Mouse (Mus musculus) ES-Bruce4 (cell line): ENCODE measurements around the gene Cutal. TPM values are rescaled to one million over a fixed set of nuclear protein-coding genes. Genes with fewer than 3 reads are reported as not detected.

Experiments
- H3K27ac ChIP-seq: 2 replicates; pipeline ENCODE4 v1.5.1; 2012; ENCODE audit warnings: low read length, inconsistent platforms; ENCODE audit not compliant: insufficient read depth
- H3K27me3 ChIP-seq: 2 replicates; pipeline ENCODE4 v1.6.1; 2012; ENCODE audit warnings: mild to moderate bottlenecking, low read length, inconsistent platforms; ENCODE audit not compliant: control insufficient read depth, poor library complexity, insufficient read depth, severe bottlenecking
- H3K36me3 ChIP-seq: 2 replicates; pipeline ENCODE4 v1.6.1; 2012; ENCODE audit warnings: inconsistent platforms, mild to moderate bottlenecking, low read length, moderate library complexity; ENCODE audit not compliant: control insufficient read depth, poor library complexity, insufficient read depth, severe bottlenecking
- H3K4me1 ChIP-seq: one replicate; pipeline ENCODE4 v1.8.1; 2011; ENCODE audit warnings: low read length; ENCODE audit not compliant: control insufficient read depth, insufficient read depth
- H3K4me3 ChIP-seq: 2 replicates; pipeline ENCODE4 v1.5.1; 2011; ENCODE audit warnings: low read depth, mild to moderate bottlenecking, low read length
- H3K9ac ChIP-seq: 2 replicates; pipeline ENCODE4 v1.6.1; 2012; ENCODE audit warnings: low read depth, mild to moderate bottlenecking, inconsistent platforms; ENCODE audit not compliant: poor library complexity, severe bottlenecking
- H3K9me3 ChIP-seq: replicated peaks from 2 replicates; pipeline ENCODE4 v1.6.1; 2012; ENCODE audit warnings: mild to moderate bottlenecking, low read length, inconsistent platforms; ENCODE audit not compliant: control insufficient read depth, poor library complexity, insufficient read depth, severe bottlenecking
- CTCF ChIP-seq: IDR thresholded peaks from one replicate; pipeline ENCODE4 v1.8.1; 2011; ENCODE audit warnings: low read depth, low read length
- EP300 ChIP-seq: IDR thresholded peaks from 2 replicates; pipeline ENCODE4 v1.6.1; 2011; ENCODE audit warnings: low read depth, low read length; ENCODE audit not compliant: insufficient read depth
- POLR2A ChIP-seq: IDR thresholded peaks from one replicate; pipeline ENCODE4 v1.8.1; 2011; ENCODE audit warnings: low read length; ENCODE audit not compliant: insufficient read depth
- polyA plus RNA-seq: library from polyadenylated mRNA; stranded (reverse); fragments of >200 nt; gene quantifications from 2 replicates; pipeline ENCODE4 v1.2.4, GENCODE M21; 2011; ENCODE audit warnings: low read depth; ENCODE audit not compliant: missing spikeins, insufficient read depth, insufficient read length

The Cutal gene
- polyA plus RNA-seq, 1 experiment = 1.9 TPM

GRCm38 (mm10) chr2:34941061-34941675, 67.0 kb downstream of the Cutal start:
- Histone ChIP-seq H3K9me3 (no peaks in the 10 kb centered on the region), H3K4me1 (peaks cover 16% of the 10 kb centered on the region), H3K27me3 (no peaks in the 10 kb centered on the region), H3K36me3 (no peaks in the 10 kb centered on the region), H3K27ac (no peak overlapping the region), H3K4me3 (no peak overlapping the region), H3K9ac (no peak overlapping the region)
- TF ChIP-seq EP300 (no peak), CTCF (no peak), POLR2A (no peak)

Other genes starting within 250 kb of the Cutal start
- 86.3 and 92.7 TPM in 2 replicates for gene Gapvd1, start 119.2 kb upstream of the Cutal start, polyA plus RNA-seq
- gene Hspa5, start 102.4 kb upstream of the Cutal start, polyA plus RNA-seq = 504 and 519 TPM in 2 replicates
- gene Rabepk, start 74.5 kb upstream of the Cutal start, polyA plus RNA-seq = 32.9 TPM in 2 replicates
- 74.5 and 82.0 TPM in 2 replicates for gene Fbxw2, start 48.1 kb upstream of the Cutal start, polyA plus RNA-seq
- gene Gm34653, start 41.4 kb upstream of the Cutal start, polyA plus RNA-seq = 4.6 and 4.7 TPM in 2 replicates
- gene Psmd5, start 572 bp downstream of the Cutal start, polyA plus RNA-seq = 63.9 and 77.6 TPM in 2 replicates
- 10.3 and 11.8 TPM in 2 replicates for gene Phf19, start 39.6 kb downstream of the Cutal start, polyA plus RNA-seq
- gene Traf1, start 87.4 kb downstream of the Cutal start, polyA plus RNA-seq = 1.2 and 5.1 TPM in 2 replicates
- not detected in 2 replicates for gene Hc, start 187.0 kb downstream of the Cutal start, polyA plus RNA-seq
- 0.93 and 1.3 TPM in 2 replicates for gene AI182371, start 227.1 kb downstream of the Cutal start, polyA plus RNA-seq
- gene Cntrl, start 235.1 kb downstream of the Cutal start, polyA plus RNA-seq = 48.2 and 49.0 TPM in 2 replicates